Mouse (Mus musculus) ES-E14 (cell line): ENCODE measurements around the gene Adgrl3. TPM values are rescaled to one million over a fixed set of nuclear protein-coding genes. Genes with fewer than 3 reads are reported as not detected.
A peak's percentile ranks its signal among the peaks of the same experiment; 100 is the strongest.

ENCODE experiments used
- DNase-seq: peaks from one replicate; pipeline ENCODE4 v3.0.0-alpha.2; 2013; ENCODE audit warnings: low read depth, low spot score
- H3K27ac ChIP-seq: 2 replicates; pipeline ENCODE4 v1.5.1; 2012; ENCODE audit warnings: low read depth, mild to moderate bottlenecking, low read length, moderate library complexity, mixed read lengths; ENCODE audit not compliant: poor library complexity, insufficient read depth, severe bottlenecking
- H3K36me3 ChIP-seq: 2 replicates; pipeline ENCODE4 v1.6.1; 2012; ENCODE audit warnings: mild to moderate bottlenecking, low read length, moderate library complexity, mixed read lengths; ENCODE audit not compliant: control insufficient read depth, poor library complexity, insufficient read depth, severe bottlenecking
- H3K4me1 ChIP-seq, 2 experiments: fragments of 150-350 bp in 1 of 2; sonication (generic) in 1 of 2; 2 replicates each; pipeline ENCODE4 v1.6.1; 2012; ENCODE audit warnings: low read length in 2 of 2, mild to moderate bottlenecking in 1 of 2, mixed read lengths in 1 of 2; ENCODE audit not compliant: control insufficient read depth in 2 of 2, insufficient read depth in 2 of 2, poor library complexity in 1 of 2
- H3K4me3 ChIP-seq, 2 experiments: fragments of 150-350 bp in 1 of 2; sonication (generic) in 1 of 2; 2 replicates each; pipeline ENCODE4 v1.5.1; 2012; ENCODE audit warnings: low read length in 2 of 2, low read depth in 1 of 2, mild to moderate bottlenecking in 1 of 2, mixed read lengths in 1 of 2; ENCODE audit not compliant: insufficient read depth in 1 of 2, poor library complexity in 1 of 2, severe bottlenecking in 1 of 2
- H3K9ac ChIP-seq: 2 replicates; pipeline ENCODE4 v1.6.1; 2012; ENCODE audit warnings: low read depth, mild to moderate bottlenecking, low read length, mixed read lengths; ENCODE audit not compliant: poor library complexity, insufficient read depth, severe bottlenecking
- H3K9me3 ChIP-seq: fragments of 150-350 bp; sonication (generic); 2 replicates; pipeline ENCODE4 v1.6.1; 2012; ENCODE audit warnings: low read depth, mild to moderate bottlenecking, low read length; ENCODE audit not compliant: control insufficient read depth, insufficient read depth
- CHD2 ChIP-seq: IDR thresholded peaks from 2 replicates; pipeline ENCODE4 v1.6.1; 2014; ENCODE audit warnings: mild to moderate bottlenecking, low read depth, low read length, inconsistent platforms
- HCFC1 ChIP-seq: IDR thresholded peaks from 2 replicates; pipeline ENCODE4 v1.6.1; 2012; ENCODE audit warnings: low read length, inconsistent platforms, borderline replicate concordance; ENCODE audit not compliant: insufficient read depth
- MAFK ChIP-seq: IDR thresholded peaks from 2 replicates; pipeline ENCODE4 v1.6.1; 2014; ENCODE audit warnings: mild to moderate bottlenecking, low read depth, low read length, inconsistent platforms; ENCODE audit not compliant: insufficient read depth
- ZC3H11A ChIP-seq: IDR thresholded peaks from 2 replicates; pipeline ENCODE4 v1.6.1; 2012; ENCODE audit warnings: low read depth, mild to moderate bottlenecking, inconsistent platforms, low read length, borderline replicate concordance
- ZNF384 ChIP-seq: IDR thresholded peaks from 2 replicates; pipeline ENCODE4 v1.6.1; 2012; ENCODE audit warnings: low read depth, low read length, inconsistent platforms
- in situ Hi-C, 2 experiments: fragments of 600-800 bp; cut with MboI; formaldehyde crosslinking; loops; one replicate each; pipeline ENCODE4 v1.15.1; 2025; ENCODE audit warnings: low sequenced_read_pairs in 2 of 2, inconsistent platforms in 1 of 2; ENCODE audit not compliant: unreplicated experiment in 2 of 2
- total RNA-seq: library from RNA; depleted of rRNA; stranded (reverse); fragments of 300-350 nt; gene quantifications from 2 replicates; pipeline ENCODE4 v1.2.3, GENCODE M21; 2012

The Adgrl3 gene
- total RNA-seq, 1 experiment: 5.4 TPM

DNA sequence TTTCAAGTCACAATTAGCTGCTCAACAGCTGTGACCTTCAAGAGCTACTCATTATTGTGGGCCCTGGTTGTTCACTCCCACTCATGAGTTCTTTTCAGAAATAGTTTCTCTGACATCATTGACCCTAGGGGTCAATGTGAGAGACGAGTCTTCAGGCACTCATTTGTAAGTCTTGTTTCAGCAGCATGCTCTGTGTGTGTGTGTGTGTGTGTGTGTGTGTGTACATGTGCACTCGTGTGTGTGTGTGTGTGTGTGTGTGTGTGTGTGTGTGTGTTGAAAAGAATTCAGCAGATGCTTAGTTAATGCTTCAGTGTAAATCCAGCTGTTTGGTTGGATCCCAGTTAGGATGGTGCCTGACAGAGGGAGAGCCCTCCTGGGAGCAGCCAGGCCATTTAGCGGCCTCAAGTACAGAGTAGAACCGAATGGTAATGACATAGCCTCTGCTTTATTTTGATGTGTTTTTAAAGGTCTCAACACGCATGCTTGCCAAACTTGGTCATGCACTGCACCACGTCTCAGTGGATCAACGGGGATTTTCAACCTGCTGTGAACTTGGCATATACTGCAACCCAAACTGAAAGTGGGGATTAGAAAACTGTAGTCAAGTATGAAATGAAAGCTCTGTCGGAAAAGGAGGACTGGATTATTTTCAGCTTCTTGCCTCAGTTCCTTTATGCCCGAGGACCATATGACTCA, 325.6 kb downstream of the Adgrl3 start:
- H3K9ac ChIP-seq: no peak overlapping the region
- TF ChIP-seq HCFC1: no peak
- TF ChIP-seq ZC3H11A: no peak
- no peak for TF ChIP-seq ZNF384
- TF ChIP-seq MAFK: no peak
- TF ChIP-seq CHD2: no peak
- H3K4me1 ChIP-seq: no peaks in the 10 kb centered on the region
- H3K36me3 ChIP-seq: no peaks in the 10 kb centered on the region
- no peak for DNase-seq
- no peaks in the 10 kb centered on the region for H3K9me3 ChIP-seq
- no peak overlapping the region for H3K27ac ChIP-seq
- no peak overlapping the region for H3K4me3 ChIP-seq
- in situ Hi-C loops: no loop called here

DNA sequence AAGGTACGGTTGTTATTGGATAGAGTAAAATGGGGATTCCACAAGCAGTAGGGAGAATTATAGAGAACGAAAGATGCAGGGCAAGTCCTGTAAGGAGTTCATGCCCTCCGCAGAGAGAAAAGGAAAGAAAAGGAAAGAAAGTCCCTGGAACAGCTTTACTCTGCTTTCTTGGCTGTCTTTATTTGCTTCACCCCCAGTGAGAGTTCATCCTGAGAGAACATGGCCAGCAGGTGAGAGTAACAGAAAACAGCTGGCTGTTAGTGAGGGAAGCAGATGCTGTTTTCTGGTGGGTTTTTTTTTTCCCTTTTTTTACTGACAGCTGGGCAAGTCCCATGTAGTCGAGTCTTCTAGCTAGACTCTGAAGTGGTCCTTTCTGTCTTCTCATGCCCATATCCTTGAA, 327.6 kb downstream of the Adgrl3 start:
- Histone ChIP-seq H3K9ac (no peak overlapping the region), H3K27ac (no peak overlapping the region), H3K9me3 (no peaks in the 10 kb centered on the region), H3K4me1 (no peaks in the 10 kb centered on the region), H3K36me3 (no peaks in the 10 kb centered on the region), H3K4me3 (no peak overlapping the region)
- in situ Hi-C loops: no loop called here
- TF ChIP-seq ZNF384: no peak
- no peak for TF ChIP-seq ZC3H11A
- no peak for TF ChIP-seq MAFK
- no peak for TF ChIP-seq HCFC1
- TF ChIP-seq CHD2: no peak
- no peak for DNase-seq

DNA sequence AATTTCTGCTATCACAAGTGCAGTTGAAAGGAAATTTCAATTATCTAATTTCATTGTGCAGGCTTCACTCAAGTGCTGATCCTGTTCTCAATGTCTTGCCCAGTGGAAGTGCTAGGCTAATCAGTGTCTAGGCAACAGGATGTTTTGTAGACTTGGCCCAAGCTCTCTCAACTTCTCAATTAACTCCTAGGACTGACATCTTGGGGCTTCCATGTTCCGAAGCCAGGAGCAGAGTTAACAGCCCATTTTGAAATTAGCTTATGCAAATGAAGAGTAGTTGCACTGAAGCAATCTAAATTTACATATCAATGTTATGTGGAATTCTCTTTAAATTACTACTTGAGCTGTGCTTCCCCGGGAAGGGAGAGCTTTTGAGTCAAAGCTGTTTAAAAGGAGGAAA, 339.6 kb downstream of the Adgrl3 start:
- in situ Hi-C loops: no loop called here
- H3K36me3 ChIP-seq: no peaks in the 10 kb centered on the region
- no peak overlapping the region for H3K27ac ChIP-seq
- TF ChIP-seq CHD2 (no peak), ZNF384 (no peak), HCFC1 (no peak)
- H3K4me1 ChIP-seq: peaks cover 0 to 3% of the 10 kb centered on the region in 2 experiments; a peak in 2 of 4 replicates
- peak; percentile 15 for DNase-seq
- H3K9me3 ChIP-seq: no peaks in the 10 kb centered on the region
- H3K4me3 ChIP-seq: no peak overlapping the region
- H3K9ac ChIP-seq: no peak overlapping the region

DNA sequence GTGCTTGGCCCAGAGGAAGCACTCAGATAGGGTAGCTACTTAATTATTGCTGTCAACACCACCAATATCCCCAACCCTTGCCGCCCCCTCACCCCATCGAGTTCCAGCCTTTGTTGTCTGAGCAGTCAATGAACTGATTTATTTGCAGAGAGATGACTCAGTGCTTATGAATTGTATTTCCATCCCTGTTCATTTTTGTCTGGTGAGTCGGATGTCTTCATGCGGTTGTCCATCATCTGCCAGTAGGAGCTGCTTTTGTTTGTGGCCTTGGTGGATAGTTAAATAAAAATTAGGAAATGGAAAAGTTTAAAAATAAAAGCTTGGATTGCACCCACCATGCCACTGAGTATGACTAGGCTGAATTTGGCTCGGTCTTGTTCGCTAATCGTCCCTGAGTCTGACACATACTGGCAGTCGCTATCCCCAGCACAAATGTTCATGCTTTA, 344.3 kb downstream of the Adgrl3 start:
- Histone ChIP-seq H3K4me3 (no peak overlapping the region), H3K9me3 (no peaks in the 10 kb centered on the region), H3K36me3 (no peaks in the 10 kb centered on the region), H3K27ac (no peak overlapping the region), H3K4me1 (peaks cover 0 to 3% of the 10 kb centered on the region in 2 experiments; a peak in 2 of 4 replicates), H3K9ac (no peak overlapping the region)
- no peak for DNase-seq
- no peak for TF ChIP-seq ZC3H11A
- in situ Hi-C loops: no loop called here

DNA sequence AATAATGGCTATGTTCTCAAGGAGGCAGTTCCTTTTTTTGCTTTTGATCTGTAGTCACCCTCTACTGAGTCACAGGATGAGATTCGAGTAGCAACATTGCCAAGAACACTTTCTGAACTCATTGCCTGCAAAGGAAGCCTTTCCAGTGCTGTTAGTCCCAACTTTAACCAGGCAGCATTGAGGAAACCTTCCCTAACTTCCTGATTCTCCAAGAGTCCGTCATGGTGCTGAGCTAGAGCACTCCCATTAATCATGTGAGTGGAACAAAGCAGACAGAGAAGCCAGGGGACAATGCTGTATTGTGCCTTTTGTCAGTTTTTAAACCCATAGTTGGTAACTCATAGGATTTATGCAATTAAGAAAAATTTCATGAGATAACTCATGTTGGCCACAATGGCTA, 345.3 kb downstream of the Adgrl3 start:
- Histone ChIP-seq H3K9me3 (no peaks in the 10 kb centered on the region), H3K4me3 (no peak overlapping the region), H3K4me1 (peaks cover 0 to 1% of the 10 kb centered on the region in 2 experiments; a peak in 1 of 4 replicates), H3K36me3 (no peaks in the 10 kb centered on the region), H3K9ac (no peak overlapping the region), H3K27ac (no peak overlapping the region)
- in situ Hi-C loops: no loop called here
- TF ChIP-seq MAFK (no peak), CHD2 (no peak), HCFC1 (no peak), ZNF384 (no peak), ZC3H11A (no peak)
- DNase-seq: no peak
